Mouse (Mus musculus) heart, adult 2 months (tissue): ENCODE measurements around the gene Mvd. TPM values are rescaled to one million over a fixed set of nuclear protein-coding genes. Genes with fewer than 3 reads are reported as not detected.

ENCODE experiments used
- DNase-seq, 2 experiments: peaks; one replicate each; pipeline ENCODE4 v3.0.0; 2021
- H3K27ac ChIP-seq: fragments of 200-600 bp; 2 replicates; pipeline ENCODE4 v1.8.1; 2022
- H3K27me3 ChIP-seq: fragments of 200-500 bp; 2 replicates; pipeline ENCODE4 v1.6.1; 2012; ENCODE audit warnings: mild to moderate bottlenecking, low read length, inconsistent platforms, mixed read lengths; ENCODE audit not compliant: control insufficient read depth, insufficient read depth
- H3K36me3 ChIP-seq: fragments of 200-500 bp; 2 replicates; pipeline ENCODE4 v1.6.1; 2012; ENCODE audit warnings: low read length, inconsistent platforms; ENCODE audit not compliant: control insufficient read depth, insufficient read depth
- H3K4me1 ChIP-seq: fragments of 200-500 bp; 2 replicates; pipeline ENCODE4 v1.6.1; 2011; ENCODE audit warnings: low read length; ENCODE audit not compliant: control insufficient read depth, insufficient read depth
- H3K4me3 ChIP-seq: fragments of 200-600 bp; 2 replicates; pipeline ENCODE4 v1.8.1; 2022
- H3K79me2 ChIP-seq: fragments of 200-500 bp; replicated peaks from 2 replicates; pipeline ENCODE4 v1.6.1; 2012; ENCODE audit warnings: mild to moderate bottlenecking, inconsistent platforms, low read length, moderate library complexity, mixed read lengths; ENCODE audit not compliant: control insufficient read depth, insufficient read depth
- H3K9ac ChIP-seq: fragments of 200-500 bp; 2 replicates; pipeline ENCODE4 v1.6.1; 2012; ENCODE audit warnings: low read depth, mild to moderate bottlenecking, control low read depth, inconsistent platforms, low read length, mixed read lengths
- CTCF ChIP-seq: fragments of 200-600 bp; IDR thresholded peaks from 2 replicates; pipeline ENCODE4 v1.8.1; 2022; ENCODE audit warnings: antibody characterized with exemption, mild to moderate bottlenecking, moderate library complexity
- EP300 ChIP-seq: fragments of 200-500 bp; IDR thresholded peaks from 2 replicates; pipeline ENCODE4 v1.6.1; 2011; ENCODE audit warnings: low read depth, low read length, control low read depth; ENCODE audit not compliant: insufficient read depth
- POLR2A ChIP-seq: fragments of 200-500 bp; IDR thresholded peaks from 2 replicates; pipeline ENCODE4 v1.6.1; 2011; ENCODE audit warnings: mild to moderate bottlenecking, low read depth, low read length, control low read depth; ENCODE audit not compliant: insufficient read depth
- WGBS: fragments of 180-500 bp; shearing (Covaris S2); methylation state at CpG from one replicate; pipeline ENCODE4 v1.1.7; 2018; 5-methylcytosine and 5-hydroxymethylcytosine counted together
- intact Hi-C: fragments of 180-260 bp; cut with DNase I; formaldehyde crosslinking; loops from one replicate; pipeline ENCODE4 v1.15.1; 2025
- polyA plus RNA-seq: library from polyadenylated mRNA; depleted of rRNA; stranded (reverse); fragments of >200 nt; gene quantifications from 2 replicates; pipeline ENCODE4 v1.2.3, GENCODE M21; 2012
- total RNA-seq, 2 experiments: library from RNA; stranded (reverse); gene quantifications; 2 replicates each; pipeline ENCODE4 v1.2.3; 2021

Gene Mvd
- total and polyA plus RNA-seq, 3 experiments: 4.0 to 8.5 (median 5.6) TPM

DNA sequence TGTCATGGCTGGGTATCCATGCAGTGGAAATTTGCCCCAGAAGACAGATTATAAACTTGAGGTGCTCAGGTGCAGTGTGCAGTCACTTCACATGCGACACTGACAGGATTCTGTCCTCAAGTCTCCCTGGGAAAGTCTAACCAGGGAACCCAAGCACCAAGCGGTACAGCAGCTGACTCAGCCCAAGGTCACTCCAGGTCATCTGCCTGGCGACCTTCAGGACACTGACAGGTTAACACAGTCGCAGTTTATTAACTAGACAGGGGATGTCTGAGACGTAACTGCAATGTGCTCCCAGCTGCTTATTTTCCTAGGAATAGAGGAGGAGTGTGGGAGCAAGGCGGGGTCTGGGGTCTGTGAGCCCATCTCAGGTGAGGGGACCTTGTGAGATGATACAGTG is 26.2 kb upstream of the Mvd start:
- intact Hi-C loops: no loop called here
- no peak overlapping the region for H3K27ac ChIP-seq
- no peaks in the 10 kb centered on the region for H3K36me3 ChIP-seq

DNA sequence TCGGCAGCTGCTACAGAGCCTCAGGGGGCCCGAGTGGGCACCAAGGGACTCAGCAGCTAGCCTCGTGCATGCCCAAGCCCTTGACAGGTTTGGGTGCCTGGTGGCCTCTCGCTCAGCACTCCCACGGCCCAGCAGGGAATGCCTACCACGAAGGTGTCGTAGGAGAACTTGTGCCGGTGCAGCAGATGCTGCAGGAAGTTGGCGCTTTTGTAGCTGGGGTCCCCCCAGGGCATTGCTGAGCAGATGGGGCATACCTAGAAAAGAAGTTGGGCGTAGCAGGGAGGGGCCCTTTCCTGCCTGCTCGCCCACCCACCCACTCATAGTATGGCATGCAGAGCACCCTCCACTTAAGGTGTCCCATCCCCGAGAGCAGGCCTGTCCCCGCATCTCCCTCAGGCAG is 24.6 kb upstream of the Mvd start:
- H3K27me3 ChIP-seq: no peaks in the 10 kb centered on the region
- no peak overlapping the region for H3K27ac ChIP-seq
- intact Hi-C loops: no loop called here
- no peaks in the 10 kb centered on the region for H3K79me2 ChIP-seq
- no peak overlapping the region for H3K4me3 ChIP-seq
- 88% methylated on average over 13 of the region's 13 CpGs for WGBS
- DNase-seq: no peak
- H3K36me3 ChIP-seq: no peaks in the 10 kb centered on the region
- no peak overlapping the region for H3K9ac ChIP-seq
- no peak for TF ChIP-seq CTCF
- TF ChIP-seq POLR2A: no peak
- TF ChIP-seq EP300: no peak
- no peaks in the 10 kb centered on the region for H3K4me1 ChIP-seq

More for the DNA sequence above, 26.2 kb upstream of the Mvd start:
- no peaks in the 10 kb centered on the region for H3K27me3 ChIP-seq
- no peaks in the 10 kb centered on the region for H3K79me2 ChIP-seq
- no peaks in the 10 kb centered on the region for H3K4me1 ChIP-seq
- WGBS: 61% methylated on average over 6 of the region's 6 CpGs
- DNase-seq: no peak
- TF ChIP-seq CTCF (no peak), POLR2A (no peak), EP300 (no peak)
- H3K4me3 ChIP-seq: no peak overlapping the region
- H3K9ac ChIP-seq: no peak overlapping the region

DNA sequence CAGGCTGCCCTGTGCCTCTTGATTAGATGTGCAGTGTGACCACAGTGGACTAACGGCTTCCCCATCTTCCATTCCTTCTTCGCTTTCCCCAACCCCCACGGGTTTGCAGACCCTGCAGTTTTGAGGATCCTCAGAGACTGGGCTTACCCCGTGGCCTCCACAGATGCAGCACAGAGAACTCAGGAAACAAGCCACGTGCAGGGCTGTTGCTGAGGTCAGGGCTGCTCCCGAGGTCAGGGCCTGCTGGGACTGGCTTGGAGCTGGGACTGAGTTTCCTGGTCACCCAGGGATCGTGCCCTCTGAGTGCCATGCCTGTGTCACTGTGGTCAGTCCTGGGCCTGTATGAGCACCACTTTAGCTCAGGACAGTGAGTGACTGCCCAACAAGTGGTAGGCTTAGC is 21.8 kb upstream of the Mvd start:
- Histone ChIP-seq H3K9ac (no peak overlapping the region), H3K27ac (no peak overlapping the region), H3K27me3 (no peaks in the 10 kb centered on the region), H3K4me1 (peaks cover 2% of the 10 kb centered on the region; the same call in 1 of the 2 replicates), H3K36me3 (no peaks in the 10 kb centered on the region), H3K79me2 (no peaks in the 10 kb centered on the region), H3K4me3 (no peak overlapping the region)
- intact Hi-C loops: no loop called here
- DNase-seq: no peak
- WGBS: 64% methylated on average over 7 of the region's 7 CpGs
- TF ChIP-seq POLR2A: no peak
- TF ChIP-seq EP300: no peak

DNA sequence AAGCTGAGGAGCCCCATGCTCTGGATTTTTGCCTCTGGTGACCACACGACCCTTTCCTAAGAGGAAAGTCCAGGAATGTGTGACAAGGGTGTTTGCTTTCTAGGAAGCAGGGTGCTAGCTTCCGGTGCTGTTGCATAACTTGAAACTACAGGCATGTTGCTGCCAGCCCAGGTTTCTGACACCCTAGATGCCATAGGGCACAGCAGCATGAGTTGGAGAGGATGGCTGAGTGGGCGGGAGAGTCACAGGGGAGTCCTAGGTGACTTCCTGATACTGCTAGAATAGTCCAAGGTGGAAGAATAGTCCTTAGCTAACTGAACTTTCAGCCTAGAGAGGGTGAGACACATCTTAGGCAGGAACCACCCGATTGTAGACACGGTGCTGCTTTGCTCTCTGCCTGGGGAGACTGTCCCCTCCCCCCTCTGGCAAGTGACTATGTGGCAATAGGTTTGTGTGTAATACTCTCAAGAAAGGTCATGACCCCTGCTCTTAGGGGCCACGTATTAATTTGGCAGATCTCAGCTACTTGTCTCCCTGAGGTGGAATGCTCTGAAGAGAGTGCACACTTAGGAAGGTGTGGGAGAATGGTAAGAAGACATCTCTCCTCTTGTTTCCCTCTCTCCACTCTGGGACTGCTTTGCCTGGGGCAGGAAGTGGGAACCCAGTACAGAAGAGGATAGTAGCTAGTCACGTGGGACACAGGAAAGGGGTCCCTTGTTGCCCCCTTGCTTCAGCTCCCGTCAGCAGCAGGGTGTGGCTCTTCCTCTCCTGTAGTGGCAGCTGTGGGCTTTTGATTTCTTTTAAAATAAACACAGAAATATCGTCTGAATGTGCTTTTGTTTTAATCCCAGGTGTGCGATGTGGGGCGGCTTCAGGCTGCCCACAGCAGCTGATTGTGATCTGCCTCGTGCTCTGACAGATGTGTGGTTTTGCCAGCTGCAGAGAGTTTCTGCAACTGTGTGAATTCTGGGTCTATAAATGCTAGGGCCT is 20.7 kb upstream of the Mvd start:
- no peak overlapping the region for H3K27ac ChIP-seq
- H3K4me1 ChIP-seq: peaks cover 4% of the 10 kb centered on the region; the same call in 1 of the 2 replicates
- TF ChIP-seq CTCF: no peak
- no peak for TF ChIP-seq POLR2A
- no peak for TF ChIP-seq EP300
- H3K79me2 ChIP-seq: no peaks in the 10 kb centered on the region
- H3K36me3 ChIP-seq: no peaks in the 10 kb centered on the region
- intact Hi-C loops: no loop called here
- H3K9ac ChIP-seq: no peak overlapping the region
- no peak overlapping the region for H3K4me3 ChIP-seq
- WGBS: 39% methylated on average over 12 of the region's 12 CpGs
- no peak for DNase-seq
- H3K27me3 ChIP-seq: no peaks in the 10 kb centered on the region

DNA sequence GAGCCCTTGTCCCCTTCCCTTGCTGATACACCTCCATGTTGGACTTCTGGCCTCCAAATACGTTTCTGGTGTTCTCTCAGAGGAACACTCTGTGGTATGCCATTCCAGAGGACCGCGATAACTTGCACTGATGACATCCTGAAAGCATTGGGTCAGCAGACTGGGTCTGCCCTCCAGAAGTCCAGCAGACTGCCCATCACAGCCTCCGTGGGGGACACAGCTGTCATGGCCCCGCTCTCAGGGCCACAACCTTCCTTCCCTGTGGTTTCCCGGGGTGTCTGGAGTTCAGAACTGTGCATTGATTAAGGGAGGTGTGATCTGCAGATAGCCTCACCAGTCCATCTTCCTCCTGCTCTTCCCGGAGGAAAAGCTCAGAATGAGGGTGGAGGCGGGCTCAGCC is 19.3 kb upstream of the Mvd start:
- intact Hi-C loops: no loop called here

More for the DNA sequence above, 19.3 kb upstream of the Mvd start:
- Histone ChIP-seq H3K4me3 (no peak overlapping the region), H3K9ac (no peak overlapping the region), H3K27me3 (no peaks in the 10 kb centered on the region), H3K36me3 (no peaks in the 10 kb centered on the region), H3K4me1 (peaks cover 4% of the 10 kb centered on the region; the same call in 1 of the 2 replicates), H3K79me2 (no peaks in the 10 kb centered on the region), H3K27ac (no peak overlapping the region)
- DNase-seq: no peak
- WGBS: 77% methylated on average over 8 of the region's 8 CpGs
- TF ChIP-seq POLR2A: no peak
- no peak for TF ChIP-seq CTCF
- no peak for TF ChIP-seq EP300
